Mouse (Mus musculus) cerebellum, adult 8-10 months (tissue): Measurements from ENCODE around the gene Zfp59.

Experiments used
- DNase-seq: peaks from one replicate; pipeline ENCODE4 v3.0.0; 2022

The Zfp59 gene

GRCm38 (mm10) chr7:27881721-27882120 is 43.3 kb downstream of the Zfp59 start:
- DNase-seq, result no peak

GRCm38 (mm10) chr7:27900601-27901000 is 62.2 kb downstream of the Zfp59 start:
- DNase-seq, result no peak

- DNase-seq, result no peak
Observed at GRCm38 (mm10) chr7:27905061-27905848, 66.8 kb downstream of the Zfp59 start.
